Mouse (Mus musculus) ES-E14 (cell line): ENCODE measurements around the gene Pknox1.

Experiments
- MAFK ChIP-seq: IDR thresholded peaks from 2 replicates; pipeline ENCODE4 v1.6.1; 2014; ENCODE audit warnings: mild to moderate bottlenecking, low read depth, low read length, inconsistent platforms; ENCODE audit not compliant: insufficient read depth
- ZNF384 ChIP-seq: IDR thresholded peaks from 2 replicates; pipeline ENCODE4 v1.6.1; 2012; ENCODE audit warnings: low read depth, low read length, inconsistent platforms

DNA sequence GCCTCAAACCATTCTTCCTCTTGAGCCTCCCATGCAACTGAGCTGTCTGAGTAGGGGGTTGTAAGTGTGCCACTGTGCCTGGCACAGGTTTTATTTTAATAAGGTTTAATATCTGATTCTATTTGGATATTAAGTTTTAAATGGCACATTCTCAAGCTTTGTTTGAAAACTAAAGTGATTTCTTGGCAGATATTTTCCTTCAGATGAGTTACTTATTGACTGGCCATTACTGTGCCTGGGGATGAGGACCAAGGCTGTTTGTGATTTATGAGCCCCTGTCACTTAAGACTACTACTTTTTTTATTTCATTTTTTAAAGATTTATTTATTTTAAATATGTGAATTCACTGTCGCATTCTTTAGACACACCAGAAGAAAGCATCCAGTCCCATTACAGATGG lies 5.2 kb downstream of the Pknox1 start:
- TF ChIP-seq MAFK (no peak), ZNF384 (no peak)
